Mouse (Mus musculus): ENCODE measurements around the gene Bin2.
"Not testable (repeated sequence)": the region's sequence is repeated elsewhere in the genome, so short reads cannot be mapped to it uniquely, and the experiment has no call there.

The Bin2 gene

GRCm38 (mm10) chr15:100616221-100616620 is 53.1 kb downstream of the Bin2 start:
- no peak for DNase-seq (ENCODE audit: low spot score)

- DNase-seq (ENCODE audit: low spot score): peak; percentile 96
Observed at GRCm38 (mm10) chr15:100615825-100616220, 53.5 kb downstream of the Bin2 start.

- DNase-seq (ENCODE audit: low spot score): peak; percentile 99
Observed at GRCm38 (mm10) chr15:100614996-100615824, 54.1 kb downstream of the Bin2 start, which contains the start of gene Dazap2. TSS of gene Dazap2 (plus strand) at chr15:100615349.

GRCm38 (mm10) chr15:100614218-100614995 is 54.9 kb downstream of the Bin2 start:
- no peak for DNase-seq (ENCODE audit: low spot score)

GRCm38 (mm10) chr15:100613584-100613983 is 55.8 kb downstream of the Bin2 start:
- peak; percentile 78 for DNase-seq (ENCODE audit: low spot score)

- no peak for DNase-seq (ENCODE audit: low spot score)
Observed at GRCm38 (mm10) chr15:100612432-100612831, 56.9 kb downstream of the Bin2 start.

- no peak for DNase-seq (ENCODE audit: low spot score)
Observed at GRCm38 (mm10) chr15:100611951-100612350, 57.4 kb downstream of the Bin2 start.

- not testable (repeated sequence) for DNase-seq (ENCODE audit: low spot score)
Observed at GRCm38 (mm10) chr15:100606677-100607076, 62.7 kb downstream of the Bin2 start.

- DNase-seq (ENCODE audit: low spot score): peak; percentile 67
Observed at GRCm38 (mm10) chr15:100601669-100602068, 67.7 kb downstream of the Bin2 start.

GRCm38 (mm10) chr15:100600696-100601272 is 68.6 kb downstream of the Bin2 start:
- DNase-seq (ENCODE audit: low spot score): no peak

- peak; percentile 55 for DNase-seq (ENCODE audit: low spot score)
Observed at GRCm38 (mm10) chr15:100600047-100600695, 69.2 kb downstream of the Bin2 start.

GRCm38 (mm10) chr15:100599276-100600046 is 69.9 kb downstream of the Bin2 start, which contains the start of gene Pou6f1:
TSS of gene Pou6f1 (minus strand) at chr15:100599984.
- no peak for DNase-seq (ENCODE audit: low spot score)

GRCm38 (mm10) chr15:100598883-100599275 is 70.5 kb downstream of the Bin2 start:
- DNase-seq (ENCODE audit: low spot score): no peak

GRCm38 (mm10) chr15:100598287-100598882 is 71.0 kb downstream of the Bin2 start:
- no peak for DNase-seq (ENCODE audit: low spot score)

GRCm38 (mm10) chr15:100592817-100593216 is 76.5 kb downstream of the Bin2 start:
- no peak for DNase-seq (ENCODE audit: low spot score)
